In genomic region chr2:23006219-23006618, GRCm38 (mm10) we compare ENCODE assay signal across 12 mouse cellular contexts. TPM values are rescaled to one million over a fixed set of nuclear protein-coding genes. Genes with fewer than 3 reads are reported as not detected.
DNase-seq lines count a peak whose midpoint lies in the region; ATAC-seq and TF ChIP-seq lines count a peak whose summit lies in the region.
"Had no signal": no experiment of that assay in that cellular context is flagged by ENCODE, and none has a peak within 500 bp of the region (broad histone marks: within the 10 kb centered on the region; RNA-seq: fewer than 3 reads in every experiment).

No protein-coding gene starts in this region.

- H3K79me2 ChIP-seq in macrophage (ENCODE audit: inconsistent target), result peaks cover 90% of the 10 kb centered on the region

- TF ChIP-seq EP300 in liver, postnatal 0 days (IDR thresholded peaks at IDR 0.05; ENCODE audit: low read depth), result no peak

- 70% methylated on average over 6 of the region's 6 CpGs for WGBS in liver, postnatal 0 days (ENCODE audit: insufficient replicate concordance)
- 54% methylated on average over 6 of the region's 6 CpGs for WGBS in macrophage (ENCODE audit: missing documents)
- 74% methylated on average over 6 of the region's 6 CpGs for WGBS in forebrain, embryonic 11.5 days

- no peaks in the 10 kb centered on the region for H3K9me3 ChIP-seq in liver, postnatal 0 days (ENCODE audit: low read length)
- no peaks in the 10 kb centered on the region for H3K9me3 ChIP-seq in forebrain, embryonic 11.5 days (ENCODE audit: control insufficient read depth, low read length)
- H3K9me3 ChIP-seq: liver, embryonic 13.5 days; neural tube, embryonic 12.5 days had no signal

- no peak for ATAC-seq in liver, postnatal 0 days
- ATAC-seq in activated CD4-positive, CD25-positive, alpha-beta regulatory T cell, adult 4 months, result peak; percentile 70
- no peak for ATAC-seq in forebrain, embryonic 11.5 days (replicated peaks; ENCODE audit: low FRiP score)

- no peak overlapping the region for H3K4me3 ChIP-seq in liver, postnatal 0 days (ENCODE audit: low read depth, low read length)
- no peak overlapping the region for H3K4me3 ChIP-seq in macrophage (ENCODE audit: inconsistent target)
- no peak overlapping the region for H3K4me3 ChIP-seq in forebrain, embryonic 11.5 days (ENCODE audit: low read depth, low read length)
- H3K4me3 ChIP-seq: liver, embryonic 13.5 days; neural tube, embryonic 12.5 days had no signal

- H3K9ac ChIP-seq in liver, postnatal 0 days (replicated peaks), result no peak overlapping the region
- no peak overlapping the region for H3K9ac ChIP-seq in forebrain, embryonic 11.5 days (ENCODE audit: low read length)
- H3K9ac ChIP-seq: liver, embryonic 13.5 days; neural tube, embryonic 12.5 days had no signal

- H3K27ac ChIP-seq in liver, postnatal 0 days (ENCODE audit: low read depth), result 0 out of 2 replicates have a peak overlapping the region, but pooled peaks have one; percentile 24
- peak overlapping the region; percentile 43 for H3K27ac ChIP-seq in macrophage
- no peak overlapping the region for H3K27ac ChIP-seq in forebrain, embryonic 11.5 days (ENCODE audit: low read depth, low read length)
- H3K27ac ChIP-seq: liver, embryonic 13.5 days; neural tube, embryonic 12.5 days had no signal

- peaks cover 5% of the 10 kb centered on the region; the same call in 1 of the 2 replicates for H3K36me3 ChIP-seq in liver, postnatal 0 days (replicated peaks; ENCODE audit: insufficient read depth, low read length)
- H3K36me3 ChIP-seq in macrophage (ENCODE audit: inconsistent target), result peaks cover 14% of the 10 kb centered on the region
- no peaks in the 10 kb centered on the region for H3K36me3 ChIP-seq in forebrain, embryonic 11.5 days (ENCODE audit: control insufficient read depth, insufficient read depth, low read length)
- H3K36me3 ChIP-seq: neural tube, embryonic 12.5 days had no signal

- peaks cover 15% of the 10 kb centered on the region for H3K4me1 ChIP-seq in liver, postnatal 0 days (ENCODE audit: insufficient read depth)
- no peaks in the 10 kb centered on the region for H3K4me1 ChIP-seq in forebrain, embryonic 11.5 days (replicated peaks; ENCODE audit: control insufficient read depth, insufficient read depth, low read length)
- H3K4me1 ChIP-seq: neural tube, embryonic 12.5 days had no signal

- peak; percentile 22 to 62 for DNase-seq in adrenal gland, adult (ENCODE audit: inconsistent age in 2 of 2, low spot score in 1 of 2)
- DNase-seq in adrenal gland, postnatal 10 days, result no peak
- no peak for DNase-seq in liver, postnatal 0 days
- no peak for DNase-seq in liver
- DNase-seq in cerebellum, postnatal 14 days, result no peak
- no peak for DNase-seq in forebrain, embryonic 11.5 days (ENCODE audit: low spot score)
- DNase-seq: kidney, postnatal 25 days; liver, embryonic 13.5 days; spleen, adult 18-20 months had no signal

- H3K27me3 ChIP-seq in liver, postnatal 0 days (ENCODE audit: insufficient read depth, low read length), result no peaks in the 10 kb centered on the region
- no peaks in the 10 kb centered on the region for H3K27me3 ChIP-seq in forebrain, embryonic 11.5 days (ENCODE audit: control insufficient read depth, insufficient read depth, low read length)
- H3K27me3 ChIP-seq: liver, embryonic 13.5 days; neural tube, embryonic 12.5 days had no signal

- TF ChIP-seq CTCF in liver, postnatal 0 days (IDR thresholded peaks at IDR 0.05; ENCODE audit: low read depth), result no peak

- H3K4me2 ChIP-seq in liver, postnatal 0 days (ENCODE audit: low read depth, low read length), result no peak overlapping the region
- no peak overlapping the region for H3K4me2 ChIP-seq in forebrain, embryonic 11.5 days (ENCODE audit: low read depth, low read length, severe bottlenecking)
- H3K4me2 ChIP-seq: liver, embryonic 13.5 days; neural tube, embryonic 12.5 days had no signal

RNA-seq across cellular contexts. Expression of gene Abi1, which starts 33.8 kb away (rescaled TPM):
- 10 to 100 TPM; 57.6 to 57.8 TPM for total RNA-seq in adrenal gland, postnatal 10 days (2021)
- polyA plus RNA-seq in liver, postnatal 0 days (2015; fragmentation: Nextera tagmentation; extraction: Ambion mirVana), result 15.9 and 16.2 TPM in 2 replicates
- polyA plus RNA-seq in activated CD4-positive, CD25-positive, alpha-beta regulatory T cell, adult 4 months (2017; shearing (Covaris generic)), result 100 to 1,000 TPM; 222 to 231 TPM
- 100 to 1,000 TPM; 117 to 683 (median 226) TPM for total RNA-seq in macrophage (2018; cell fraction: chromatin; rRNA removed)
- 100 to 1,000 TPM; 113 to 270 (median 156) TPM for total RNA-seq in macrophage (2018; cell fraction: cytosol; rRNA removed)
- 100 to 1,000 TPM; 146 to 571 (median 198) TPM for total RNA-seq in macrophage (2018; cell fraction: nucleus; rRNA removed)
- polyA plus RNA-seq in macrophage (2018), result 113 to 184 TPM (median 141 TPM) in 3 replicates
- 38.9 and 47.9 TPM in 2 replicates for polyA plus RNA-seq in forebrain, embryonic 11.5 days (2014; fragmentation: Nextera tagmentation; extraction: Ambion mirVana)

Comparison
In these comparisons a context has a peak if more than half of its experiments do, and no peak if none do; other contexts are left out.
1. DNase-seq: peak in adrenal gland, adult (2 of 2); none in adrenal gland, postnatal 10 days (single experiment), liver, postnatal 0 days (single experiment), liver (single experiment), cerebellum, postnatal 14 days (0 of 2) and forebrain, embryonic 11.5 days (single experiment).